Mouse (Mus musculus): ENCODE data around the gene Pimreg. TPM values are rescaled to one million over a fixed set of nuclear protein-coding genes. Genes with fewer than 3 reads are reported as not detected.

Gene Pimreg
- polyA plus RNA-seq, 1 experiment from 2014 or later, result 28.3 TPM

Other genes with a start within 250 kb of the Pimreg start
- gene Aipl1, start 4.5 kb upstream of the Pimreg start, polyA plus RNA-seq (2015; fragmentation: Nextera tagmentation; extraction: Ambion mirVana), result 0.45 and 0.49 TPM in 2 replicates
- gene Pitpnm3, start 93.7 kb downstream of the Pimreg start, polyA plus RNA-seq (2015; fragmentation: Nextera tagmentation; extraction: Ambion mirVana), result 4.8 and 5.3 TPM in 2 replicates
- 1.8 and 1.9 TPM in 2 replicates for gene Gm43951, start 164.8 kb downstream of the Pimreg start, polyA plus RNA-seq (2015; fragmentation: Nextera tagmentation; extraction: Ambion mirVana)
- gene 4933427D14Rik, start 165.4 kb downstream of the Pimreg start, polyA plus RNA-seq (2015; fragmentation: Nextera tagmentation; extraction: Ambion mirVana), result 24.0 and 26.0 TPM in 2 replicates
- gene Txndc17, start 165.5 kb downstream of the Pimreg start, polyA plus RNA-seq (2015; fragmentation: Nextera tagmentation; extraction: Ambion mirVana), result 141 and 145 TPM in 2 replicates
- gene Med31, start 173.6 kb downstream of the Pimreg start, polyA plus RNA-seq (2015; fragmentation: Nextera tagmentation; extraction: Ambion mirVana), result 53.5 and 57.1 TPM in 2 replicates
- 1.4 and 2.8 TPM in 2 replicates for gene Slc13a5, start 225.2 kb downstream of the Pimreg start, polyA plus RNA-seq (2015; fragmentation: Nextera tagmentation; extraction: Ambion mirVana)

All from midbrain, embryonic 15.5 days (tissue).